In the genomic region with DNA sequence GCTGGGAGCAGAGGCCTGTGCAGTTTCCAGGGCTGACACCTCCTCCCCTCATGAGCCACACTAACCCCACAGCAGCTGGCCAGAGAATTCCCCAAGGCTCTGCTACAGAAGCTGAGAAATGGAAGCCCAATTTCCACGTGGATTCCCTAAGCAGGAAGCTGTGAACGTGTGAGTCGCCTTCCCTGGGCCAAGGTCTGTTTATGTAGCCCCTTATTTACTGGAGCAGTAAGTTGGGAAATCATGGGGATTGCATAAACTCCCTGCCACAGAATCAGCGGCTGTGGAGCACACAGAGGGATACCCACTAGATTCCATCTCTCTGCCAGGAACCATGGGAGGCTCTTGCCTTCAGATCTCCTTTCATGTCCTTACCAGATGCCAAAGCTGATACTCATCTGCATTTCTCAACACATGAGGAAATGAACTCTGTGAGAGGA, we compare ENCODE assay signal across 8 mouse cellular contexts.
DNase-seq lines count a peak whose midpoint lies in the region; ATAC-seq and TF ChIP-seq lines count a peak whose summit lies in the region.

No protein-coding gene starts in this region.

- no peak for ATAC-seq in liver, embryonic 12.5 days
- ATAC-seq in heart, embryonic 14.5 days (ENCODE audit: insufficient number of reproducible peaks, insufficient read depth, low FRiP score, low read depth), result no peak
- ATAC-seq in limb, embryonic 14.5 days (ENCODE audit: low FRiP score, low read depth), result peak; percentile 64; the same call in 1 of the 2 replicates

- H3K27ac ChIP-seq in liver, embryonic 12.5 days, result no peak overlapping the region
- peak overlapping the region; percentile 27 for H3K27ac ChIP-seq in embryonic fibroblast, embryonic 13.5 days (ENCODE audit: insufficient read depth, low read length)
- peak overlapping the region; percentile 65 to 75 for H3K27ac ChIP-seq in heart, embryonic 14.5 days (replicated peaks in 1 of 2; ENCODE audit: control insufficient read depth in 1 of 2, insufficient read depth in 1 of 2, low read depth in 2 of 2, low read length in 2 of 2)
- no peak overlapping the region for H3K27ac ChIP-seq in limb, embryonic 14.5 days (replicated peaks; ENCODE audit: low read depth, low read length)
- H3K27ac ChIP-seq in cerebellum, adult 2 months (ENCODE audit: insufficient read depth, low read length), result no peak overlapping the region

- TF ChIP-seq POLR2A in embryonic fibroblast, embryonic 13.5 days (IDR thresholded peaks at IDR 0.05; ENCODE audit: low read depth, low read length), result no peak
- TF ChIP-seq POLR2A in limb, embryonic 14.5 days (IDR thresholded peaks at IDR 0.05; ENCODE audit: borderline replicate concordance, extremely low read depth, insufficient read depth, insufficient read length), result no peak
- TF ChIP-seq POLR2A in cerebellum, adult 2 months (IDR thresholded peaks at IDR 0.05; ENCODE audit: borderline replicate concordance, insufficient read depth, low read length), result no peak

- 24% methylated on average over 4 of the region's 4 CpGs for WGBS in liver, embryonic 12.5 days (ENCODE audit: insufficient replicate concordance)
- WGBS in heart, embryonic 14.5 days, result 12% methylated on average over 4 of the region's 4 CpGs
- WGBS in limb, embryonic 14.5 days, result 16% methylated on average over 4 of the region's 4 CpGs
- 79% methylated on average over 4 of the region's 4 CpGs for WGBS in cerebellum, adult 2 months

- H3K4me3 ChIP-seq in liver, embryonic 12.5 days, result no peak overlapping the region
- no peak overlapping the region for H3K4me3 ChIP-seq in embryonic fibroblast, embryonic 13.5 days (ENCODE audit: insufficient read depth, low read length)
- H3K4me3 ChIP-seq in heart, embryonic 14.5 days (ENCODE audit: control insufficient read depth in 1 of 2, insufficient read depth in 1 of 2, low read depth in 1 of 2, low read length in 2 of 2), result no peak overlapping the region
- H3K4me3 ChIP-seq in limb, embryonic 14.5 days (replicated peaks; ENCODE audit: low read length), result no peak overlapping the region
- H3K4me3 ChIP-seq in cerebellum, adult 2 months (replicated peaks; ENCODE audit: insufficient read depth, low read depth, low read length), result no peak overlapping the region

- TF ChIP-seq CTCF in embryonic fibroblast, embryonic 13.5 days (IDR thresholded peaks at IDR 0.05; ENCODE audit: borderline replicate concordance, insufficient read depth, low read length), result no peak
- no peak for TF ChIP-seq CTCF in cerebellum, adult 2 months (IDR thresholded peaks at IDR 0.05; ENCODE audit: borderline replicate concordance, insufficient read depth, low read depth, low read length)

- H3K27me3 ChIP-seq in liver, embryonic 12.5 days (replicated peaks), result no peaks in the 10 kb centered on the region
- no peaks in the 10 kb centered on the region for H3K27me3 ChIP-seq in heart, embryonic 14.5 days (ENCODE audit: control insufficient read depth, insufficient read depth, low read length)
- no peaks in the 10 kb centered on the region for H3K27me3 ChIP-seq in limb, embryonic 14.5 days (ENCODE audit: control insufficient read depth, insufficient read depth, low read length)
- H3K27me3 ChIP-seq in cerebellum, adult 2 months (ENCODE audit: control insufficient read depth, insufficient read depth, low read length), result no peaks in the 10 kb centered on the region

- H3K36me3 ChIP-seq in liver, embryonic 12.5 days, result no peaks in the 10 kb centered on the region
- H3K36me3 ChIP-seq in heart, embryonic 14.5 days (ENCODE audit: control insufficient read depth, insufficient read depth, low read length), result no peaks in the 10 kb centered on the region
- H3K36me3 ChIP-seq in limb, embryonic 14.5 days (ENCODE audit: control insufficient read depth, insufficient read depth, low read length), result no peaks in the 10 kb centered on the region

- DNase-seq in liver, result peak; percentile 13
- DNase-seq in limb, embryonic 14.5 days (ENCODE audit: low spot score), result peak; percentile 55
- DNase-seq in cerebellum, adult 2 months, result no peak
- no peak for DNase-seq in thymus, adult 18-20 months
- no peak for DNase-seq in layer of hippocampus, postnatal 10 days (ENCODE audit: low spot score in 2 of 2)

- no peak overlapping the region for H3K9ac ChIP-seq in liver, embryonic 12.5 days
- 0 out of 2 replicates have a peak overlapping the region, but pooled peaks have one; percentile 34 for H3K9ac ChIP-seq in heart, embryonic 14.5 days (ENCODE audit: low read length)
- H3K9ac ChIP-seq in limb, embryonic 14.5 days (ENCODE audit: low read depth, low read length, severe bottlenecking), result no peak overlapping the region

- no peaks in the 10 kb centered on the region for H3K9me3 ChIP-seq in liver, embryonic 12.5 days (replicated peaks)
- no peaks in the 10 kb centered on the region for H3K9me3 ChIP-seq in heart, embryonic 14.5 days (ENCODE audit: control insufficient read depth, low read length)
- H3K9me3 ChIP-seq in limb, embryonic 14.5 days (ENCODE audit: control insufficient read depth, low read length), result no peaks in the 10 kb centered on the region

- 0 out of 2 replicates have a peak, but pooled peaks cover 3% of the 10 kb centered on the region for H3K4me1 ChIP-seq in liver, embryonic 12.5 days
- 0 out of 2 replicates have a peak, but pooled peaks cover 8% of the 10 kb centered on the region for H3K4me1 ChIP-seq in embryonic fibroblast, embryonic 13.5 days (ENCODE audit: control insufficient read depth, insufficient read depth, low read length)
- H3K4me1 ChIP-seq in heart, embryonic 14.5 days (ENCODE audit: control insufficient read depth in 2 of 2, insufficient read depth in 2 of 2, low read length in 2 of 2), result peaks cover 29 to 43% of the 10 kb centered on the region in 2 experiments
- H3K4me1 ChIP-seq in limb, embryonic 14.5 days (ENCODE audit: control insufficient read depth, insufficient read depth, low read length), result peaks cover 27% of the 10 kb centered on the region
- H3K4me1 ChIP-seq in cerebellum, adult 2 months (ENCODE audit: control insufficient read depth, insufficient read depth, low read length), result peaks cover 26% of the 10 kb centered on the region

- no peak overlapping the region for H3K4me2 ChIP-seq in liver, embryonic 12.5 days
- peak overlapping the region; percentile 10; the same call in 1 of the 2 replicates for H3K4me2 ChIP-seq in heart, embryonic 14.5 days (ENCODE audit: low read length)
- H3K4me2 ChIP-seq in limb, embryonic 14.5 days (replicated peaks; ENCODE audit: low read depth, low read length, severe bottlenecking), result no peak overlapping the region

Comparison
In these comparisons a context has a peak if more than half of its experiments do, and no peak if none do; other contexts are left out.
1. DNase-seq: peak in liver (single experiment) and limb, embryonic 14.5 days (single experiment); none in cerebellum, adult 2 months (0 of 2), thymus, adult 18-20 months (0 of 2) and layer of hippocampus, postnatal 10 days (0 of 2).
2. H3K27ac ChIP-seq: peak in embryonic fibroblast, embryonic 13.5 days (single experiment) and heart, embryonic 14.5 days (2 of 2); none in liver, embryonic 12.5 days (single experiment), limb, embryonic 14.5 days (single experiment) and cerebellum, adult 2 months (single experiment).